Mouse (Mus musculus) lung, embryonic 14.5 days (tissue): Measurements from ENCODE around the gene Pdzd3. TPM values are rescaled to one million over a fixed set of nuclear protein-coding genes. Genes with fewer than 3 reads are reported as not detected.

ENCODE experiments used
- ATAC-seq: fragments of 200-750 bp; cut with Nextera tagmentation; 2 replicates; pipeline ENCODE4 v1.8.0; 2017; ENCODE audit warnings: mild to moderate bottlenecking, moderate TSS enrichment, moderate library complexity; ENCODE audit not compliant: insufficient read depth
- DNase-seq: peaks from one replicate; pipeline ENCODE4 v3.0.0-alpha.2; 2015
- H3K27ac ChIP-seq: fragments of 300-500 bp; sonication (generic); 2 replicates; pipeline ENCODE4 v1.5.1; 2014; ENCODE audit warnings: low read depth, mild to moderate bottlenecking, moderate library complexity
- H3K27me3 ChIP-seq: fragments of 300-500 bp; sonication (generic); 2 replicates; pipeline ENCODE4 v1.6.1; 2014; ENCODE audit warnings: low read length, control low read depth; ENCODE audit not compliant: insufficient read depth
- H3K36me3 ChIP-seq: fragments of 300-500 bp; sonication (generic); 2 replicates; pipeline ENCODE4 v1.6.1; 2014; ENCODE audit warnings: control low read depth; ENCODE audit not compliant: insufficient read depth
- H3K4me1 ChIP-seq: fragments of 300-500 bp; sonication (generic); 2 replicates; pipeline ENCODE4 v1.6.1; 2014; ENCODE audit warnings: antibody characterized with exemption, control low read depth; ENCODE audit not compliant: insufficient read depth
- H3K4me2 ChIP-seq: fragments of 300-500 bp; sonication (generic); 2 replicates; pipeline ENCODE4 v1.6.1; 2014; ENCODE audit warnings: mild to moderate bottlenecking
- H3K4me3 ChIP-seq: fragments of 300-500 bp; sonication (generic); 2 replicates; pipeline ENCODE4 v1.5.1; 2014; ENCODE audit warnings: low read depth, low read length
- H3K9ac ChIP-seq: fragments of 300-500 bp; sonication (generic); 2 replicates; pipeline ENCODE4 v1.6.1; 2014
- H3K9me3 ChIP-seq: fragments of 300-500 bp; sonication (generic); 2 replicates; pipeline ENCODE4 v1.6.1; 2016; ENCODE audit warnings: low read depth, low read length, control low read depth
- CTCF ChIP-seq: IDR thresholded peaks from 2 replicates; pipeline ENCODE4 v1.5.1; 2016; ENCODE audit warnings: antibody characterized with exemption, low read depth
- WGBS: fragments of 180-500 bp; shearing (Covaris S2); extraction: QIAGEN DNeasy Blood & Tissue Kit; methylation state at CpG from one replicate; pipeline ENCODE4 v1.1.7; 2014; 5-methylcytosine and 5-hydroxymethylcytosine counted together
- polyA plus RNA-seq: library from polyadenylated mRNA; unstranded; fragments of >200 nt; fragmentation: Nextera tagmentation; extraction: Ambion mirVana; gene quantifications from 2 replicates; pipeline ENCODE4 v1.2.1, GENCODE M21; 2014

Pdzd3 gene
- polyA plus RNA-seq, 1 experiment from 2014 or later = 0.13 TPM

- Histone ChIP-seq H3K36me3 (no peaks in the 10 kb centered on the region), H3K27ac (peak overlapping the region; percentile 80; the same call in 1 of the 2 replicates), H3K4me3 (no peak overlapping the region), H3K9ac (peak overlapping the region; percentile 79; the same call in 1 of the 2 replicates), H3K4me1 (peaks cover 10% of the 10 kb centered on the region), H3K9me3 (no peaks in the 10 kb centered on the region), H3K4me2 (peak overlapping the region; percentile 79), H3K27me3 (no peaks in the 10 kb centered on the region)
- WGBS = 37% methylated on average over 8 of the region's 8 CpGs
- DNase-seq = no peak
- ATAC-seq = no peak
- no peak for TF ChIP-seq CTCF
These were observed 15.4 kb upstream of the Pdzd3 start for GRCm38 (mm10) chr9:44266478-44267226.

GRCm38 (mm10) chr9:44261388-44261787, 10.1 kb upstream of the Pdzd3 start:
- Histone ChIP-seq H3K4me1 (no peaks in the 10 kb centered on the region; the same call in 1 of the 2 replicates), H3K27me3 (no peaks in the 10 kb centered on the region), H3K36me3 (no peaks in the 10 kb centered on the region), H3K27ac (no peak overlapping the region), H3K9me3 (no peaks in the 10 kb centered on the region), H3K9ac (no peak overlapping the region), H3K4me3 (no peak overlapping the region), H3K4me2 (no peak overlapping the region)
- 83% methylated on average over 14 of the region's 14 CpGs for WGBS
- no peak for ATAC-seq
- no peak for TF ChIP-seq CTCF
- DNase-seq = no peak

GRCm38 (mm10) chr9:44259014-44259413, 7.7 kb upstream of the Pdzd3 start:
- Histone ChIP-seq H3K27me3 (no peaks in the 10 kb centered on the region), H3K4me1 (no peaks in the 10 kb centered on the region), H3K9ac (no peak overlapping the region), H3K36me3 (no peaks in the 10 kb centered on the region), H3K9me3 (no peaks in the 10 kb centered on the region), H3K4me2 (no peak overlapping the region), H3K4me3 (no peak overlapping the region), H3K27ac (no peak overlapping the region)
- WGBS = 73% methylated on average over 10 of the region's 10 CpGs
- ATAC-seq = no peak
- no peak for TF ChIP-seq CTCF
- DNase-seq = no peak

- no peak overlapping the region for H3K9ac ChIP-seq
- no peak for TF ChIP-seq CTCF
- no peak for DNase-seq
These were observed 4.9 kb upstream of the Pdzd3 start for GRCm38 (mm10) chr9:44256213-44256612.

GRCm38 (mm10) chr9:44255136-44255521, 3.9 kb upstream of the Pdzd3 start:
- H3K36me3 ChIP-seq = no peaks in the 10 kb centered on the region
- DNase-seq (peak; percentile 28), ATAC-seq (no peak)
- no peak overlapping the region for H3K4me3 ChIP-seq
- no peak overlapping the region for H3K27ac ChIP-seq
- TF ChIP-seq CTCF = no peak
- H3K27me3 ChIP-seq = no peaks in the 10 kb centered on the region
- no peak overlapping the region for H3K4me2 ChIP-seq
- H3K9me3 ChIP-seq = no peaks in the 10 kb centered on the region
- WGBS = 66% methylated on average over 6 of the region's 6 CpGs
- H3K4me1 ChIP-seq = no peaks in the 10 kb centered on the region
- no peak overlapping the region for H3K9ac ChIP-seq

More at GRCm38 (mm10) chr9:44256213-44256612, 4.9 kb upstream of the Pdzd3 start:
- Histone ChIP-seq H3K27ac (no peak overlapping the region), H3K4me3 (no peak overlapping the region), H3K27me3 (no peaks in the 10 kb centered on the region), H3K4me1 (no peaks in the 10 kb centered on the region), H3K4me2 (no peak overlapping the region), H3K36me3 (no peaks in the 10 kb centered on the region), H3K9me3 (no peaks in the 10 kb centered on the region)
- WGBS = 71% methylated on average over 8 of the region's 8 CpGs
- ATAC-seq = no peak

- no peak for DNase-seq
- no peak overlapping the region for H3K4me3 ChIP-seq
- no peaks in the 10 kb centered on the region for H3K27me3 ChIP-seq
- no peaks in the 10 kb centered on the region for H3K9me3 ChIP-seq
- no peaks in the 10 kb centered on the region for H3K36me3 ChIP-seq
- H3K4me2 ChIP-seq = no peak overlapping the region
- no peaks in the 10 kb centered on the region for H3K4me1 ChIP-seq
- ATAC-seq = no peak
- H3K9ac ChIP-seq = no peak overlapping the region
- 12% methylated on average over 5 of the region's 5 CpGs for WGBS
- H3K27ac ChIP-seq = no peak overlapping the region
- TF ChIP-seq CTCF = no peak
These were observed 3.4 kb upstream of the Pdzd3 start for GRCm38 (mm10) chr9:44254508-44255135.

GRCm38 (mm10) chr9:44253441-44253840, 2.2 kb upstream of the Pdzd3 start:
- no peak for TF ChIP-seq CTCF
- Histone ChIP-seq H3K4me3 (no peak overlapping the region), H3K4me1 (no peaks in the 10 kb centered on the region), H3K4me2 (no peak overlapping the region), H3K9me3 (no peaks in the 10 kb centered on the region), H3K27ac (no peak overlapping the region), H3K9ac (no peak overlapping the region), H3K36me3 (no peaks in the 10 kb centered on the region), H3K27me3 (no peaks in the 10 kb centered on the region)
- ATAC-seq (no peak), DNase-seq (no peak)
- WGBS = 77% methylated on average over 6 of the region's 6 CpGs
